Mouse (Mus musculus): Measurements from ENCODE around the gene Ell2.

DNA sequence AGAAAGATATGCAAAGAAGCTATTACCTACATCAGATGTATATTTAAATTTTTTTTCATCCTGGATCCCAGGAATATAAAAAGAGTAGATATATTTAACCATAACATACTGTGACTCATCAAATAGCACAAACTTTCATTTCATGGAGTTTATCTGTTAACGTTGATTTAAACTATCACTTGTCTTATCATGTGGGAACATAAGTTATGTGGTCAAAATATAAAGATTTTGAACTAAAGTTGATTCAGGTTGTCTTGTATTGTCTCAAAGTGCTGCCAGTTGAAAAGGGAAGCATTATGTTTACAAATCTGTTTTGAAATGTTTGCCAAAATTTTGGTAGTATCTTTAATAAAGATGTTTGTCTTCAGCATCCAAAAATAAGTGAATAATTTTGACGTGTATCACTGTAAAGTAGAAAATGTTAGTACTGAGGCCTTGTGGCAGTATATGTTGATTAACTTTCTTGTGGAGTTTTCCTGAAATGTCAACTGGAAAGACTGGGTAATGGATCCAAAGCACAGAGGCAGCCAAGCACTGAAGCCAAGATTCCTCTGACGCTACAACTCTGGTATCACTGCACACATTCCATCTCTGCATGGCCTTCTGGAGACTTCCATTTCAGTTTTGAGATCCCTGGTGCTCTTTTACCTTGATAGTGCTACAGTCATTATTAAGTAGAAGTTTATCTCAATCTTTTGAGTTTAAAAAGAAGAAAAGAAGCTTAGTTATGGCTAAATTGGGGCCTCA lies 65.6 kb downstream of the Ell2 start:
- no peak for TF ChIP-seq CTCF (IDR thresholded peaks at IDR 0.05; ENCODE audit: low read depth)
- TF ChIP-seq EP300 (IDR thresholded peaks at IDR 0.05; ENCODE audit: low read depth) = no peak
